Mouse (Mus musculus) neural tube, embryonic 15.5 days (tissue): ENCODE results near the gene Sos1. TPM values are rescaled to one million over a fixed set of nuclear protein-coding genes. Genes with fewer than 3 reads are reported as not detected.

Source experiments
- ATAC-seq: fragments of 200-750 bp; cut with Nextera tagmentation; 2 replicates; pipeline ENCODE4 v1.8.0; 2017; ENCODE audit warnings: mild to moderate bottlenecking, moderate TSS enrichment, moderate library complexity; ENCODE audit not compliant: low FRiP score
- H3K27ac ChIP-seq: fragments of 300-500 bp; sonication (generic); replicated peaks from 2 replicates; pipeline ENCODE4 v1.5.1; 2015; ENCODE audit warnings: mild to moderate bottlenecking, inconsistent platforms
- H3K27me3 ChIP-seq: fragments of 300-500 bp; sonication (generic); replicated peaks from 2 replicates; pipeline ENCODE4 v1.6.1; 2015; ENCODE audit warnings: inconsistent platforms
- H3K36me3 ChIP-seq: fragments of 300-500 bp; sonication (generic); 2 replicates; pipeline ENCODE4 v1.6.1; 2015; ENCODE audit warnings: inconsistent platforms
- H3K4me1 ChIP-seq: fragments of 300-500 bp; sonication (generic); 2 replicates; pipeline ENCODE4 v1.6.1; 2015; ENCODE audit warnings: inconsistent platforms
- H3K4me2 ChIP-seq: fragments of 300-500 bp; sonication (generic); 2 replicates; pipeline ENCODE4 v1.6.1; 2015; ENCODE audit warnings: inconsistent platforms, mild to moderate bottlenecking, moderate library complexity
- H3K4me3 ChIP-seq: fragments of 300-500 bp; sonication (generic); replicated peaks from 2 replicates; pipeline ENCODE4 v1.5.1; 2015; ENCODE audit warnings: mild to moderate bottlenecking, inconsistent platforms
- H3K9ac ChIP-seq: fragments of 300-500 bp; sonication (generic); replicated peaks from 2 replicates; pipeline ENCODE4 v1.6.1; 2015; ENCODE audit warnings: mild to moderate bottlenecking, inconsistent platforms
- H3K9me3 ChIP-seq: fragments of 300-500 bp; sonication (generic); replicated peaks from 2 replicates; pipeline ENCODE4 v1.6.1; 2016; ENCODE audit warnings: inconsistent platforms
- WGBS: fragments of 180-500 bp; shearing (Covaris S2); methylation state at CpG from one replicate; pipeline ENCODE4 v1.1.7; 2015; ENCODE audit warnings: mixed read lengths; 5-methylcytosine and 5-hydroxymethylcytosine counted together
- polyA plus RNA-seq: library from polyadenylated mRNA; unstranded; fragments of >200 nt; fragmentation: Nextera tagmentation; extraction: Ambion mirVana; gene quantifications from 2 replicates; pipeline ENCODE4 v1.2.1, GENCODE M21; 2015

Sos1 gene
- polyA plus RNA-seq, 1 experiment from 2014 or later, result 7.9 TPM

- no peaks in the 10 kb centered on the region for H3K4me1 ChIP-seq
- ATAC-seq, result no peak
- H3K9me3 ChIP-seq, result no peaks in the 10 kb centered on the region
- H3K27me3 ChIP-seq, result no peaks in the 10 kb centered on the region
- H3K27ac ChIP-seq, result no peak overlapping the region
- H3K36me3 ChIP-seq, result no peaks in the 10 kb centered on the region
- H3K4me3 ChIP-seq, result no peak overlapping the region
- H3K4me2 ChIP-seq, result no peak overlapping the region
- WGBS, result 70% methylated on average over 4 of the region's 4 CpGs
- H3K9ac ChIP-seq, result no peak overlapping the region
These were observed 29.5 kb upstream of the Sos1 start for GRCm38 (mm10) chr17:80509494-80510458.

- Histone ChIP-seq H3K4me3 (no peak overlapping the region), H3K27me3 (no peaks in the 10 kb centered on the region), H3K9me3 (no peaks in the 10 kb centered on the region), H3K27ac (no peak overlapping the region), H3K4me1 (no peaks in the 10 kb centered on the region), H3K4me2 (no peak overlapping the region), H3K36me3 (no peaks in the 10 kb centered on the region), H3K9ac (no peak overlapping the region)
- ATAC-seq, result no peak
- 86% methylated on average over 6 of the region's 6 CpGs for WGBS
These were observed 25.5 kb upstream of the Sos1 start for GRCm38 (mm10) chr17:80505766-80506165.

DNA sequence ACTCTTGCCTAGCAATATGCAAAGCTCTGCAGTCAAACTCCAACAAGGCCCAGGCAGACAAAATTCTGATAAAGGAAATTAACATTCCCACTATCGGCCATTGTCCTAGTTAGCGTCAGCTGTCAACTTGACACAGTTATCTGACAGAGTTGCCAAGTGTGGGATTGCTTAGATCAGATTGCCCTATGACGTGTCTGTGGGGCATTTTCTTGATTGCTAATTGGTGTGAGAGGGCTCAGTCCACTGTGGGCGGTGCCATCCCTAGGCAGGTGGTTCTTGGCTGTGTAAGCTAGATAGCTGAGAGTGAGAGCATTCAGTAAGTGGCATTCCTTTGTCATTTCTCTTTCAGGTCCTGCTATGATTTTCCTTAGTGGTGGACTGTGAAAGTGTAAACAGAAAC lies 25.1 kb upstream of the Sos1 start:
- no peaks in the 10 kb centered on the region for H3K4me1 ChIP-seq
- H3K9ac ChIP-seq, result no peak overlapping the region
- no peak for ATAC-seq
- H3K9me3 ChIP-seq, result no peaks in the 10 kb centered on the region
- no peak overlapping the region for H3K27ac ChIP-seq
- WGBS, result 95% methylated on average over 4 of the region's 4 CpGs
- no peak overlapping the region for H3K4me3 ChIP-seq
- no peak overlapping the region for H3K4me2 ChIP-seq
- no peaks in the 10 kb centered on the region for H3K36me3 ChIP-seq
- H3K27me3 ChIP-seq, result no peaks in the 10 kb centered on the region

GRCm38 (mm10) chr17:80501805-80502172 lies 21.5 kb upstream of the Sos1 start:
- Histone ChIP-seq H3K9ac (no peak overlapping the region), H3K4me2 (no peak overlapping the region), H3K27me3 (no peaks in the 10 kb centered on the region), H3K36me3 (no peaks in the 10 kb centered on the region), H3K4me1 (no peaks in the 10 kb centered on the region), H3K27ac (no peak overlapping the region), H3K4me3 (no peak overlapping the region), H3K9me3 (no peaks in the 10 kb centered on the region)
- no peak for ATAC-seq
- 81% methylated on average over 2 of the region's 2 CpGs for WGBS

DNA sequence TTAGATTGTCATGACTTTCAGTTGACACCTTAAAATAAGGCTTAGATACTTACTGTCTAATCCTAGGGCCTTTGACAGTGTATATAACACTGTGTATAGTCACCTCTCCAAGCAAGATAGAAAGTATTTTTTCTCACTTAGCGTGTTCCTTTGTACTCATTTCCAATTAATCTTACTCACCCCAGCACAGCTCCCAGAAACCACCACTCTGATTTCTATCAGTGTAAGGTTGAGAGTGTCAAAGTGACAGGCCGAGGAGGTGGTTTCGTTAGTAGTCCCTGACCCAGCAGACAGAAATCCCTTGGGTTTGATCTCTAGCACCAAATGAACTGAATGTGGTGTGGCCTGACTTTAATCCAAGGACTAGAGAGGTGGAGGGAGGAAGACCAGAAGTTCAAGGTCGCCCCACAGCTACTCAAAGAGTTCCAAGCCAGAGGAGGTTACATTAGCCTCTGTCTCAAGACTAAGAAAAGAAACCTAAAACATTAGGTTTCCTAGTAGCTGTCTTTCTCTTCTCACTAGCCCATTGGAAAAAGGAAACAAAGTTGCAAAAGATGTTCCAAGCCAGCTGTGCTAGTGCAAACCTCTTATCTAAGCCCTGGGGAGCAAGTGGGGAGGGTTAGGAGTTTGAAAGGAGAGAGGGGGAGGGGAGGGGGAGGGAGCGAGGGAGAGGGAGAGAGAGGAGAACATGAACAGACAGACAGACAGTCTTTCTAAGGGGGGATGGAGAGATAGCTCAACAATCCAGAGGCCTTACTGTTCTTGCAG lies 21.0 kb upstream of the Sos1 start:
- H3K4me3 ChIP-seq, result no peak overlapping the region
- no peaks in the 10 kb centered on the region for H3K9me3 ChIP-seq
- no peak overlapping the region for H3K9ac ChIP-seq
- H3K27ac ChIP-seq, result no peak overlapping the region
- WGBS, result 87% methylated on average over 5 of the region's 5 CpGs
- H3K4me1 ChIP-seq, result no peaks in the 10 kb centered on the region
- ATAC-seq, result no peak
- no peaks in the 10 kb centered on the region for H3K27me3 ChIP-seq
- H3K4me2 ChIP-seq, result no peak overlapping the region
- no peaks in the 10 kb centered on the region for H3K36me3 ChIP-seq

DNA sequence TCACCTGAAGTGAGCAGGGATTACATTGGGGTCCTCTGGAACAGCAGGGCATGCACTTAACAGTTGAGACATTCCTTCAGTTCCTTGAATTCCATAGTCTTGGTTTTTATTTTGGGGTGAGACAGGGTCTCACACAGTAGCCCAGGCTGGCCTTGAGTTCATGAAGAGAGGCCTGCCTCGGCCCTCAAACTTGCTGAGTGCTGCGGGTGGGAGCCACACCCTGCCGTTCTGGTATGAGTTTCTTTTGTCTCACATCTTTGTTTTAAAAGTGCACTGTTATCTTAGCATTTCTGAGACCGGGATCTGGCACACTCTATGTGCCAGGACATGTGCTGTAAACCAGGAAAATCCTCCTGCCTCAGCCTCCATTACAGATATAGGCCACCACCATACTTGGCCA lies 19.8 kb upstream of the Sos1 start:
- Histone ChIP-seq H3K4me3 (no peak overlapping the region), H3K36me3 (no peaks in the 10 kb centered on the region), H3K9ac (no peak overlapping the region), H3K9me3 (no peaks in the 10 kb centered on the region), H3K4me1 (no peaks in the 10 kb centered on the region), H3K27me3 (no peaks in the 10 kb centered on the region), H3K4me2 (no peak overlapping the region), H3K27ac (no peak overlapping the region)
- no peak for ATAC-seq
- 85% methylated on average over 4 of the region's 4 CpGs for WGBS

- no peaks in the 10 kb centered on the region for H3K4me1 ChIP-seq
- no peak overlapping the region for H3K4me3 ChIP-seq
- no peak overlapping the region for H3K4me2 ChIP-seq
- no peak overlapping the region for H3K9ac ChIP-seq
- no peaks in the 10 kb centered on the region for H3K36me3 ChIP-seq
- no peaks in the 10 kb centered on the region for H3K27me3 ChIP-seq
- no peaks in the 10 kb centered on the region for H3K9me3 ChIP-seq
- H3K27ac ChIP-seq, result no peak overlapping the region
- 67% methylated on average over 11 of the region's 11 CpGs for WGBS
- ATAC-seq, result no peak
These were observed 18.5 kb upstream of the Sos1 start for GRCm38 (mm10) chr17:80498600-80499268.

- no peak for ATAC-seq
- no peak overlapping the region for H3K27ac ChIP-seq
- 50% methylated on average over 9 of the region's 9 CpGs for WGBS
These were observed 16.9 kb upstream of the Sos1 start for GRCm38 (mm10) chr17:80497183-80497601.

GRCm38 (mm10) chr17:80496607-80497170 lies 16.4 kb upstream of the Sos1 start:
- Histone ChIP-seq H3K36me3 (no peaks in the 10 kb centered on the region), H3K9me3 (no peaks in the 10 kb centered on the region), H3K4me1 (no peaks in the 10 kb centered on the region), H3K27ac (no peak overlapping the region), H3K4me3 (no peak overlapping the region), H3K27me3 (no peaks in the 10 kb centered on the region), H3K4me2 (no peak overlapping the region), H3K9ac (no peak overlapping the region)
- no peak for ATAC-seq
- WGBS, result 91% methylated on average over 8 of the region's 8 CpGs

More at GRCm38 (mm10) chr17:80497183-80497601, 16.9 kb upstream of the Sos1 start:
- Histone ChIP-seq H3K4me3 (no peak overlapping the region), H3K9me3 (no peaks in the 10 kb centered on the region), H3K27me3 (no peaks in the 10 kb centered on the region), H3K4me2 (no peak overlapping the region), H3K36me3 (no peaks in the 10 kb centered on the region), H3K9ac (no peak overlapping the region), H3K4me1 (no peaks in the 10 kb centered on the region)

- H3K9me3 ChIP-seq, result no peaks in the 10 kb centered on the region
- H3K4me3 ChIP-seq, result no peak overlapping the region
- no peak overlapping the region for H3K27ac ChIP-seq
- no peak overlapping the region for H3K9ac ChIP-seq
- H3K4me1 ChIP-seq, result no peaks in the 10 kb centered on the region
- H3K36me3 ChIP-seq, result no peaks in the 10 kb centered on the region
- no peaks in the 10 kb centered on the region for H3K27me3 ChIP-seq
- 89% methylated on average over 6 of the region's 6 CpGs for WGBS
- no peak for ATAC-seq
- no peak overlapping the region for H3K4me2 ChIP-seq
These were observed 15.9 kb upstream of the Sos1 start for GRCm38 (mm10) chr17:80496185-80496584.

GRCm38 (mm10) chr17:80493891-80494290 lies 13.6 kb upstream of the Sos1 start:
- WGBS, result 79% methylated on average over 1 of the region's 1 CpGs
- H3K9me3 ChIP-seq, result no peaks in the 10 kb centered on the region
- no peaks in the 10 kb centered on the region for H3K4me1 ChIP-seq
- no peaks in the 10 kb centered on the region for H3K27me3 ChIP-seq
- no peak overlapping the region for H3K4me3 ChIP-seq
- H3K9ac ChIP-seq, result no peak overlapping the region
- no peaks in the 10 kb centered on the region for H3K36me3 ChIP-seq
- ATAC-seq, result no peak
- H3K4me2 ChIP-seq, result no peak overlapping the region
- no peak overlapping the region for H3K27ac ChIP-seq
